Mouse (Mus musculus) hindbrain, embryonic 10.5 days (tissue): ENCODE measurements around the gene Gng3. TPM values are rescaled to one million over a fixed set of nuclear protein-coding genes. Genes with fewer than 3 reads are reported as not detected.

Experiments used
- polyA plus RNA-seq: library from polyadenylated mRNA; unstranded; fragments of >200 nt; fragmentation: Nextera tagmentation; extraction: Ambion mirVana; gene quantifications from 2 replicates; pipeline ENCODE4 v1.2.1, GENCODE M21; 2016

Gng3 gene
- polyA plus RNA-seq, 1 experiment from 2014 or later = 140 TPM

Other genes with a start within 250 kb of the Gng3 start
- 0.09 and 0.21 TPM in 2 replicates for gene Slc22a8, start 247.9 kb downstream of the Gng3 start, polyA plus RNA-seq
- 0.14 and 0.16 TPM in 2 replicates for gene Slc22a6, start 221.2 kb downstream of the Gng3 start, polyA plus RNA-seq
- gene Chrm1, start 175.4 kb downstream of the Gng3 start, polyA plus RNA-seq = 0.05 TPM in 2 replicates
- 128 and 146 TPM in 2 replicates for gene Slc3a2, start 115.8 kb downstream of the Gng3 start, polyA plus RNA-seq
- 112 and 115 TPM in 2 replicates for gene Wdr74, start 103.4 kb downstream of the Gng3 start, polyA plus RNA-seq
- gene 1700092M07Rik, start 98.5 kb downstream of the Gng3 start, polyA plus RNA-seq = 2.8 and 2.9 TPM in 2 replicates
- gene Stx5a, start 97.8 kb downstream of the Gng3 start, polyA plus RNA-seq = 95.6 and 106 TPM in 2 replicates
- gene Nxf1, start 82.1 kb downstream of the Gng3 start, polyA plus RNA-seq = 233 and 249 TPM in 2 replicates
- 185 and 220 TPM in 2 replicates for gene Tmem223, start 68.2 kb downstream of the Gng3 start, polyA plus RNA-seq
- gene Tmem179b, start 64.7 kb downstream of the Gng3 start, polyA plus RNA-seq = 51.7 and 54.4 TPM in 2 replicates
- 43.8 and 44.2 TPM in 2 replicates for gene Taf6l, start 52.8 kb downstream of the Gng3 start, polyA plus RNA-seq
- gene Polr2g, start 40.6 kb downstream of the Gng3 start, polyA plus RNA-seq = 189 and 194 TPM in 2 replicates
- 7.2 and 8.3 TPM in 2 replicates for gene Zbtb3, start 36.6 kb downstream of the Gng3 start, polyA plus RNA-seq
- gene Ttc9c, start 19.9 kb downstream of the Gng3 start, polyA plus RNA-seq = 52.0 and 67.5 TPM in 2 replicates
- gene Hnrnpul2, start 19.2 kb downstream of the Gng3 start, polyA plus RNA-seq = 4.1 and 4.5 TPM in 2 replicates
- gene AC129217.1, start 9.4 kb downstream of the Gng3 start, polyA plus RNA-seq = 0.31 TPM in 1 of 2 replicates, not detected in the other
- 55.8 and 64.3 TPM in 2 replicates for gene Bscl2, start 1.7 kb downstream of the Gng3 start, polyA plus RNA-seq
- gene Lrrn4cl, start 11.6 kb upstream of the Gng3 start, polyA plus RNA-seq = 0.44 and 0.47 TPM in 2 replicates
- gene Ubxn1, start 32.3 kb upstream of the Gng3 start, polyA plus RNA-seq = 201 and 202 TPM in 2 replicates
- 57.9 and 62.5 TPM in 2 replicates for gene Uqcc3, start 41.7 kb upstream of the Gng3 start, polyA plus RNA-seq
- gene Lbhd1, start 44.5 kb upstream of the Gng3 start, polyA plus RNA-seq = 111 and 112 TPM in 2 replicates
- gene Gm49403, start 44.7 kb upstream of the Gng3 start, polyA plus RNA-seq = not detected in 2 replicates
- 139 and 159 TPM in 2 replicates for gene 1810009A15Rik, start 49.7 kb upstream of the Gng3 start, polyA plus RNA-seq
- gene Gm49416, start 49.7 kb upstream of the Gng3 start, polyA plus RNA-seq = 0.22 TPM in 1 of 2 replicates, not detected in the other
- 56.4 and 60.3 TPM in 2 replicates for gene Ints5, start 53.8 kb upstream of the Gng3 start, polyA plus RNA-seq
- gene Ganab, start 58.9 kb upstream of the Gng3 start, polyA plus RNA-seq = 113 and 125 TPM in 2 replicates
- 63.1 and 78.0 TPM in 2 replicates for gene B3gat3, start 81.2 kb upstream of the Gng3 start, polyA plus RNA-seq
- 3.4 and 4.2 TPM in 2 replicates for gene Rom1, start 90.2 kb upstream of the Gng3 start, polyA plus RNA-seq
- gene Eml3, start 90.4 kb upstream of the Gng3 start, polyA plus RNA-seq = 21.3 and 24.9 TPM in 2 replicates
- 178 and 184 TPM in 2 replicates for gene Mta2, start 102.7 kb upstream of the Gng3 start, polyA plus RNA-seq
- gene Tut1, start 114.7 kb upstream of the Gng3 start, polyA plus RNA-seq = 39.3 and 41.2 TPM in 2 replicates
- 402 and 497 TPM in 2 replicates for gene Eef1g, start 127.8 kb upstream of the Gng3 start, polyA plus RNA-seq
- gene Ahnak, start 150.1 kb upstream of the Gng3 start, polyA plus RNA-seq = 8.1 and 11.0 TPM in 2 replicates
- gene Scgb1a1, start 248.8 kb upstream of the Gng3 start, polyA plus RNA-seq = not detected in 2 replicates